Comparison of ENCODE assay signal across 17 mouse cellular contexts in genomic region chr7:139529208-139529607, GRCm38 (mm10). TPM values are rescaled to one million over a fixed set of nuclear protein-coding genes. Genes with fewer than 3 reads are reported as not detected.
A peak's percentile ranks its signal among the peaks of the same experiment; 100 is the strongest.
DNase-seq lines count a peak whose midpoint lies in the region; ATAC-seq and TF ChIP-seq lines count a peak whose summit lies in the region.
"Had no signal": no experiment of that assay in that cellular context is flagged by ENCODE, and none has a peak within 500 bp of the region (broad histone marks: within the 10 kb centered on the region; RNA-seq: fewer than 3 reads in every experiment).

No protein-coding gene starts in this region.

- H3K9ac ChIP-seq in forebrain, embryonic 12.5 days: no peak overlapping the region
- H3K9ac ChIP-seq in forebrain, embryonic 11.5 days (ENCODE audit: low read length): no peak overlapping the region
- no peak overlapping the region for H3K9ac ChIP-seq in midbrain, embryonic 11.5 days (ENCODE audit: low read length)
- no peak overlapping the region for H3K9ac ChIP-seq in midbrain, embryonic 14.5 days (replicated peaks; ENCODE audit: low read length)
- H3K9ac ChIP-seq in ES-Bruce4 (ENCODE audit: low read depth, poor library complexity, severe bottlenecking): no peak overlapping the region
- no peak overlapping the region for H3K9ac ChIP-seq in intestine, postnatal 0 days (ENCODE audit: low read depth, low read length)
- H3K9ac ChIP-seq: embryonic facial prominence, embryonic 15.5 days; forebrain, embryonic 13.5 days; heart, embryonic 12.5 days had no signal

- peaks cover 35% of the 10 kb centered on the region for H3K4me1 ChIP-seq in forebrain, embryonic 12.5 days
- peaks cover 17% of the 10 kb centered on the region for H3K4me1 ChIP-seq in forebrain, embryonic 11.5 days (replicated peaks; ENCODE audit: control insufficient read depth, insufficient read depth, low read length)
- H3K4me1 ChIP-seq in midbrain, embryonic 11.5 days (ENCODE audit: control insufficient read depth, insufficient read depth, low read length): peaks cover 26% of the 10 kb centered on the region
- peaks cover 19% of the 10 kb centered on the region; the same call in 1 of the 2 replicates for H3K4me1 ChIP-seq in midbrain, embryonic 14.5 days (ENCODE audit: control insufficient read depth, insufficient read depth, low read length)
- no peaks in the 10 kb centered on the region for H3K4me1 ChIP-seq in ES-Bruce4 (ENCODE audit: control insufficient read depth, insufficient read depth, low read length)
- H3K4me1 ChIP-seq in intestine, postnatal 0 days (replicated peaks; ENCODE audit: control insufficient read depth, insufficient read depth, low read length): no peaks in the 10 kb centered on the region
- H3K4me1 ChIP-seq: embryonic facial prominence, embryonic 15.5 days; heart, embryonic 12.5 days had no signal

- no peak for TF ChIP-seq CTCF in ES-Bruce4 (IDR thresholded peaks at IDR 0.05; ENCODE audit: low read depth, low read length)
- no peak for TF ChIP-seq CTCF in intestine, postnatal 0 days (IDR thresholded peaks at IDR 0.05; ENCODE audit: low read depth)

- H3K9me3 ChIP-seq in forebrain, embryonic 12.5 days: no peaks in the 10 kb centered on the region
- H3K9me3 ChIP-seq in forebrain, embryonic 11.5 days (ENCODE audit: control insufficient read depth, low read length): no peaks in the 10 kb centered on the region
- H3K9me3 ChIP-seq in midbrain, embryonic 11.5 days (ENCODE audit: control insufficient read depth, low read length): no peaks in the 10 kb centered on the region
- no peaks in the 10 kb centered on the region for H3K9me3 ChIP-seq in midbrain, embryonic 14.5 days (ENCODE audit: control insufficient read depth, low read length)
- H3K9me3 ChIP-seq in ES-Bruce4 (replicated peaks; ENCODE audit: control insufficient read depth, insufficient read depth, low read length, poor library complexity, severe bottlenecking): no peaks in the 10 kb centered on the region
- no peaks in the 10 kb centered on the region for H3K9me3 ChIP-seq in intestine, postnatal 0 days (ENCODE audit: control insufficient read depth)
- H3K9me3 ChIP-seq: embryonic facial prominence, embryonic 15.5 days; forebrain, embryonic 13.5 days; heart, embryonic 12.5 days had no signal

- no peak overlapping the region for H3K4me2 ChIP-seq in forebrain, embryonic 12.5 days
- H3K4me2 ChIP-seq in forebrain, embryonic 11.5 days (ENCODE audit: low read depth, low read length, severe bottlenecking): no peak overlapping the region
- H3K4me2 ChIP-seq in midbrain, embryonic 11.5 days: no peak overlapping the region
- no peak overlapping the region for H3K4me2 ChIP-seq in midbrain, embryonic 14.5 days (ENCODE audit: low read length)
- H3K4me2 ChIP-seq in intestine, postnatal 0 days (replicated peaks; ENCODE audit: low read depth): no peak overlapping the region
- H3K4me2 ChIP-seq: embryonic facial prominence, embryonic 15.5 days; heart, embryonic 12.5 days had no signal

- H3K4me3 ChIP-seq in forebrain, embryonic 12.5 days (replicated peaks): no peak overlapping the region
- no peak overlapping the region for H3K4me3 ChIP-seq in forebrain, embryonic 11.5 days (ENCODE audit: low read depth, low read length)
- no peak overlapping the region for H3K4me3 ChIP-seq in midbrain, embryonic 11.5 days (ENCODE audit: low read depth, low read length)
- no peak overlapping the region for H3K4me3 ChIP-seq in midbrain, embryonic 14.5 days (replicated peaks; ENCODE audit: low read depth, low read length)
- no peak overlapping the region for H3K4me3 ChIP-seq in ES-Bruce4 (ENCODE audit: low read depth, low read length)
- no peak overlapping the region for H3K4me3 ChIP-seq in intestine, postnatal 0 days (ENCODE audit: low read depth, low read length)
- H3K4me3 ChIP-seq: embryonic facial prominence, embryonic 15.5 days; erythroblast, embryonic 14.5 days; forebrain, embryonic 13.5 days; gastrocnemius, adult 2 months; heart, embryonic 12.5 days had no signal

- peaks cover 97% of the 10 kb centered on the region for H3K27me3 ChIP-seq in forebrain, embryonic 12.5 days
- peaks cover 77% of the 10 kb centered on the region for H3K27me3 ChIP-seq in forebrain, embryonic 11.5 days (ENCODE audit: control insufficient read depth, insufficient read depth, low read length)
- H3K27me3 ChIP-seq in midbrain, embryonic 11.5 days (ENCODE audit: control insufficient read depth, insufficient read depth, low read length): peaks cover 77% of the 10 kb centered on the region
- peaks cover 77% of the 10 kb centered on the region for H3K27me3 ChIP-seq in midbrain, embryonic 14.5 days (ENCODE audit: control insufficient read depth, insufficient read depth, low read length)
- H3K27me3 ChIP-seq in ES-Bruce4 (ENCODE audit: control insufficient read depth, insufficient read depth, low read length, poor library complexity, severe bottlenecking): no peaks in the 10 kb centered on the region
- no peaks in the 10 kb centered on the region for H3K27me3 ChIP-seq in intestine, postnatal 0 days (replicated peaks; ENCODE audit: control insufficient read depth, insufficient read depth, low read length)
- H3K27me3 ChIP-seq: embryonic facial prominence, embryonic 15.5 days; heart, embryonic 12.5 days had no signal

- DNase-seq in forebrain, embryonic 11.5 days (ENCODE audit: low spot score): no peak
- no peak for DNase-seq in midbrain, embryonic 11.5 days (ENCODE audit: low spot score, missing footprints)
- DNase-seq in midbrain, embryonic 14.5 days: no peak
- DNase-seq in layer of hippocampus, adult 9-10 months (ENCODE audit: low spot score): no peak
- DNase-seq: adrenal gland, adult 8-10 months; cerebellum, adult 11 months; cerebellum, adult 8-10 months; cerebellum, postnatal 14 days; gastrocnemius, adult 2 months; gastrocnemius, postnatal 25 days had no signal

- no peak for TF ChIP-seq POLR2A in ES-Bruce4 (IDR thresholded peaks at IDR 0.05; ENCODE audit: insufficient read depth, low read length)

- peak; percentile 60; the same call in 1 of the 2 replicates for TF ChIP-seq EP300 in ES-Bruce4 (IDR thresholded peaks at IDR 0.05; ENCODE audit: insufficient read depth, low read depth, low read length)

- H3K27ac ChIP-seq in forebrain, embryonic 12.5 days: 0 out of 2 replicates have a peak overlapping the region, but pooled peaks have one; percentile 48
- no peak overlapping the region for H3K27ac ChIP-seq in forebrain, embryonic 11.5 days (ENCODE audit: low read depth, low read length)
- H3K27ac ChIP-seq in midbrain, embryonic 11.5 days (ENCODE audit: low read depth, low read length): 0 out of 2 replicates have a peak overlapping the region, but pooled peaks have one; percentile 32
- no peak overlapping the region for H3K27ac ChIP-seq in midbrain, embryonic 14.5 days (replicated peaks; ENCODE audit: low read depth, low read length)
- no peak overlapping the region for H3K27ac ChIP-seq in ES-Bruce4 (ENCODE audit: insufficient read depth, low read length)
- H3K27ac ChIP-seq in intestine, postnatal 0 days (ENCODE audit: low read depth, low read length): no peak overlapping the region
- H3K27ac ChIP-seq: embryonic facial prominence, embryonic 15.5 days; forebrain, embryonic 13.5 days; gastrocnemius, adult 2 months had no signal

- ATAC-seq in forebrain, embryonic 12.5 days (ENCODE audit: low FRiP score): no peak
- no peak for ATAC-seq in forebrain, embryonic 11.5 days (replicated peaks; ENCODE audit: low FRiP score)
- ATAC-seq in midbrain, embryonic 11.5 days (ENCODE audit: low FRiP score): no peak
- no peak for ATAC-seq in midbrain, embryonic 14.5 days (ENCODE audit: low FRiP score, low TSS enrichment)
- ATAC-seq in intestine, postnatal 0 days: peak; percentile 78

- H3K36me3 ChIP-seq in forebrain, embryonic 12.5 days (replicated peaks): 0 out of 2 replicates have a peak, but pooled peaks cover 4% of the 10 kb centered on the region
- no peaks in the 10 kb centered on the region for H3K36me3 ChIP-seq in forebrain, embryonic 11.5 days (ENCODE audit: control insufficient read depth, insufficient read depth, low read length)
- H3K36me3 ChIP-seq in midbrain, embryonic 11.5 days (ENCODE audit: control insufficient read depth, insufficient read depth, low read length): no peaks in the 10 kb centered on the region
- peaks cover 7% of the 10 kb centered on the region; the same call in 1 of the 2 replicates for H3K36me3 ChIP-seq in midbrain, embryonic 14.5 days (ENCODE audit: control insufficient read depth, insufficient read depth, low read length)
- no peaks in the 10 kb centered on the region for H3K36me3 ChIP-seq in ES-Bruce4 (ENCODE audit: control insufficient read depth, insufficient read depth, low read length, poor library complexity, severe bottlenecking)
- peaks cover 42% of the 10 kb centered on the region for H3K36me3 ChIP-seq in intestine, postnatal 0 days (ENCODE audit: control insufficient read depth, insufficient read depth)

RNA-seq across cellular contexts. Expression of gene Nkx6-2, which starts 53.4 kb away (rescaled TPM):
- 5.9 and 8.4 TPM in 2 replicates for polyA plus RNA-seq in forebrain, embryonic 12.5 days (2016; fragmentation: Nextera tagmentation; extraction: Ambion mirVana)
- 6.4 and 7.2 TPM in 2 replicates for polyA plus RNA-seq in forebrain, embryonic 11.5 days (2014; fragmentation: Nextera tagmentation; extraction: Ambion mirVana)
- 48.3 and 54.7 TPM in 2 replicates for polyA plus RNA-seq in midbrain, embryonic 11.5 days (2014; fragmentation: Nextera tagmentation; extraction: Ambion mirVana)
- 8.0 and 9.0 TPM in 2 replicates for polyA plus RNA-seq in midbrain, embryonic 14.5 days (2014; fragmentation: Nextera tagmentation; extraction: Ambion mirVana)
- polyA plus RNA-seq in ES-Bruce4 (2011; ENCODE audit: insufficient read depth, insufficient read length, low read depth, missing spikeins): 1.2 and 1.4 TPM in 2 replicates
- polyA plus RNA-seq in intestine, postnatal 0 days (2015; fragmentation: Nextera tagmentation; extraction: Ambion mirVana): 0.31 and 0.86 TPM in 2 replicates
- polyA plus RNA-seq: embryonic facial prominence, embryonic 15.5 days; erythroblast, embryonic 14.5 days; heart, embryonic 12.5 days had no signal

Comparison
In these comparisons a context has a peak if more than half of its experiments do, and no peak if none do; other contexts are left out.
1. H3K27ac ChIP-seq: peak in forebrain, embryonic 12.5 days (single experiment) and midbrain, embryonic 11.5 days (single experiment); none in forebrain, embryonic 11.5 days (single experiment), midbrain, embryonic 14.5 days (single experiment), ES-Bruce4 (single experiment) and intestine, postnatal 0 days (single experiment).